Mouse (Mus musculus) limb, embryonic 13.5 days (tissue): ENCODE measurements around the gene Pgk2. TPM values are rescaled to one million over a fixed set of nuclear protein-coding genes. Genes with fewer than 3 reads are reported as not detected.
"Not testable (repeated sequence)": the region's sequence is repeated elsewhere in the genome, so short reads cannot be mapped to it uniquely, and the experiment has no call there.

Experiments
- ATAC-seq: fragments of 200-750 bp; cut with Nextera tagmentation; 2 replicates; pipeline ENCODE4 v1.8.0; 2017; ENCODE audit warnings: low read depth, moderate number of reproducible peaks, moderate TSS enrichment; ENCODE audit not compliant: low FRiP score
- H3K27ac ChIP-seq: fragments of 300-500 bp; sonication (generic); 2 replicates; pipeline ENCODE4 v1.5.1; 2015; ENCODE audit warnings: inconsistent platforms, mild to moderate bottlenecking, moderate library complexity
- H3K27me3 ChIP-seq: fragments of 300-500 bp; sonication (generic); 2 replicates; pipeline ENCODE4 v1.6.1; 2015; ENCODE audit warnings: mild to moderate bottlenecking, inconsistent platforms
- H3K36me3 ChIP-seq: fragments of 300-500 bp; sonication (generic); 2 replicates; pipeline ENCODE4 v1.6.1; 2015; ENCODE audit warnings: inconsistent platforms, mild to moderate bottlenecking, moderate library complexity
- H3K4me1 ChIP-seq: fragments of 300-500 bp; sonication (generic); 2 replicates; pipeline ENCODE4 v1.6.1; 2015; ENCODE audit warnings: inconsistent platforms
- H3K4me2 ChIP-seq: fragments of 300-500 bp; sonication (generic); replicated peaks from 2 replicates; pipeline ENCODE4 v1.6.1; 2015; ENCODE audit warnings: inconsistent platforms, mild to moderate bottlenecking, moderate library complexity
- H3K4me3 ChIP-seq: fragments of 300-500 bp; sonication (generic); 2 replicates; pipeline ENCODE4 v1.5.1; 2015; ENCODE audit warnings: moderate library complexity, mild to moderate bottlenecking, inconsistent platforms
- H3K9ac ChIP-seq: fragments of 300-500 bp; sonication (generic); 2 replicates; pipeline ENCODE4 v1.6.1; 2015; ENCODE audit warnings: mild to moderate bottlenecking, inconsistent platforms
- H3K9me3 ChIP-seq: fragments of 300-500 bp; sonication (generic); 2 replicates; pipeline ENCODE4 v1.6.1; 2016; ENCODE audit warnings: inconsistent platforms
- WGBS: fragments of 180-500 bp; shearing (Covaris S2); methylation state at CpG from one replicate; pipeline ENCODE4 v1.1.7; 2015; 5-methylcytosine and 5-hydroxymethylcytosine counted together
- polyA plus RNA-seq: library from polyadenylated mRNA; unstranded; fragments of >200 nt; fragmentation: Nextera tagmentation; extraction: Ambion mirVana; gene quantifications from 2 replicates; pipeline ENCODE4 v1.2.1, GENCODE M21; 2015

Pgk2 gene
- not detected in 2 replicates for polyA plus RNA-seq

- Histone ChIP-seq H3K4me3 (no peak within 1 kb of the TSS), H3K36me3 (no peaks in the 10 kb centered on the region), H3K27me3 (no peaks in the 10 kb centered on the region), H3K27ac (no peak within 1 kb of the TSS), H3K9me3 (no peaks in the 10 kb centered on the region), H3K4me1 (no peaks in the 10 kb centered on the region), H3K4me2 (no peak within 1 kb of the TSS), H3K9ac (no peak within 1 kb of the TSS)
- no peak for ATAC-seq
- 77% methylated on average over 4 of the region's 4 CpGs for WGBS
Measured at GRCm38 (mm10) chr17:40208540-40208939, at the start of gene Pgk2. TSS of gene Pgk2 (minus strand) at chr17:40208640.

- WGBS = 83% methylated on average over 1 of the region's 1 CpGs
Measured at GRCm38 (mm10) chr17:40252487-40252886, 44.0 kb upstream of the Pgk2 start.

GRCm38 (mm10) chr17:40242135-40242534 is 33.7 kb upstream of the Pgk2 start, which contains the start of gene Crisp3:
TSS of gene Crisp3 (minus strand) at chr17:40242288.
- Histone ChIP-seq H3K4me1 (no peaks in the 10 kb centered on the region), H3K36me3 (no peaks in the 10 kb centered on the region), H3K4me3 (no peak within 1 kb of the TSS), H3K4me2 (no peak within 1 kb of the TSS), H3K9ac (no peak within 1 kb of the TSS), H3K9me3 (no peaks in the 10 kb centered on the region), H3K27ac (no peak within 1 kb of the TSS), H3K27me3 (no peaks in the 10 kb centered on the region)
- ATAC-seq = no peak

More at GRCm38 (mm10) chr17:40252487-40252886, 44.0 kb upstream of the Pgk2 start:
- Histone ChIP-seq H3K36me3 (no peaks in the 10 kb centered on the region), H3K9me3 (no peaks in the 10 kb centered on the region), H3K4me1 (no peaks in the 10 kb centered on the region), H3K27me3 (no peaks in the 10 kb centered on the region), H3K9ac (no peak overlapping the region), H3K4me3 (no peak overlapping the region), H3K27ac (no peak overlapping the region), H3K4me2 (no peak overlapping the region)
- no peak for ATAC-seq

GRCm38 (mm10) chr17:40201803-40202202 is 6.6 kb downstream of the Pgk2 start:
- not testable (repeated sequence) for H3K4me2 ChIP-seq, H3K4me1 ChIP-seq, H3K36me3 ChIP-seq, H3K9ac ChIP-seq, H3K4me3 ChIP-seq, H3K27ac ChIP-seq, H3K9me3 ChIP-seq, H3K27me3 ChIP-seq, ATAC-seq

GRCm38 (mm10) chr17:40190192-40190591 is 18.2 kb downstream of the Pgk2 start:
- H3K36me3 ChIP-seq, H3K9me3 ChIP-seq, H3K9ac ChIP-seq, ATAC-seq, H3K27ac ChIP-seq, H3K4me2 ChIP-seq, H3K4me1 ChIP-seq, H3K27me3 ChIP-seq, H3K4me3 ChIP-seq: not testable (repeated sequence)
- WGBS = 90% methylated on average over 4 of the region's 4 CpGs

- not testable (repeated sequence) for H3K9me3 ChIP-seq, H3K4me1 ChIP-seq, H3K27ac ChIP-seq, H3K4me2 ChIP-seq, ATAC-seq, H3K27me3 ChIP-seq, H3K4me3 ChIP-seq, H3K9ac ChIP-seq, H3K36me3 ChIP-seq
- WGBS = 36% methylated on average over 8 of the region's 8 CpGs
Measured at GRCm38 (mm10) chr17:40157729-40158359, 50.6 kb downstream of the Pgk2 start.

Other genes starting within 250 kb of the Pgk2 start
- gene AC192777.2, start 113.2 kb downstream of the Pgk2 start, polyA plus RNA-seq = not detected in 2 replicates
- gene Crisp3, start 33.6 kb upstream of the Pgk2 start, polyA plus RNA-seq = not detected in 2 replicates
- not detected in 2 replicates for gene Crisp1, start 110.6 kb upstream of the Pgk2 start, polyA plus RNA-seq